Mouse (Mus musculus): ENCODE measurements around the gene Olfr965. TPM values are rescaled to one million over a fixed set of nuclear protein-coding genes. Genes with fewer than 3 reads are reported as not detected.
"Not testable (repeated sequence)": the region's sequence is repeated elsewhere in the genome, so short reads cannot be mapped to it uniquely, and the experiment has no call there.

Olfr965 gene
- not detected for total RNA-seq (2021)
- long read RNA-seq, experiment 1 = 0 reads
- long read RNA-seq, experiment 2 = 0 reads

GRCm38 (mm10) chr9:39711053-39711452, at the start of gene Olfr965:
Gene Olfr965, plus strand, starts transcription at chr9:39711353.
- DNase-seq = no peak
- intact Hi-C loops (cut with DNase I) = no loop called here

- no peak for DNase-seq
- intact Hi-C loops (cut with DNase I) = no loop called here
Measured at GRCm38 (mm10) chr9:39666905-39667304, 44.2 kb upstream of the Olfr965 start, which contains the start of gene Olfr963. Gene Olfr963, plus strand, starts transcription at chr9:39667205.

GRCm38 (mm10) chr9:39669723-39670122, 41.4 kb upstream of the Olfr965 start:
- intact Hi-C loops (cut with DNase I) = no loop called here

GRCm38 (mm10) chr9:39674820-39675219, 36.3 kb upstream of the Olfr965 start:
- intact Hi-C loops (cut with DNase I) = no loop called here
- no peak for DNase-seq

More at GRCm38 (mm10) chr9:39669723-39670122, 41.4 kb upstream of the Olfr965 start:
- no peak for DNase-seq

- intact Hi-C loops (cut with DNase I) = no loop called here
- DNase-seq = no peak
Measured at GRCm38 (mm10) chr9:39678557-39678956, 32.6 kb upstream of the Olfr965 start.

- intact Hi-C loops (cut with DNase I) = no loop called here
- no peak for DNase-seq
Measured at GRCm38 (mm10) chr9:39679280-39679679, 31.9 kb upstream of the Olfr965 start.

GRCm38 (mm10) chr9:39701123-39701522, 10.0 kb upstream of the Olfr965 start:
- intact Hi-C loops (cut with DNase I); DNase-seq: not testable (repeated sequence)

GRCm38 (mm10) chr9:39707017-39707416, 4.1 kb upstream of the Olfr965 start, which contains the start of gene Olfr149:
Gene Olfr149, minus strand, starts transcription at chr9:39707117.
- intact Hi-C loops (cut with DNase I) = no loop called here
- no peak for DNase-seq

GRCm38 (mm10) chr9:39708958-39709357, 2.2 kb upstream of the Olfr965 start:
- intact Hi-C loops (cut with DNase I) = no loop called here
- DNase-seq = no peak

- intact Hi-C loops (cut with DNase I) = no loop called here
- DNase-seq = no peak
Measured at GRCm38 (mm10) chr9:39730678-39731077, 19.5 kb downstream of the Olfr965 start, which contains the start of gene Olfr150. Gene Olfr150, plus strand, starts transcription at chr9:39730978.

GRCm38 (mm10) chr9:39740741-39741140, 29.6 kb downstream of the Olfr965 start:
- DNase-seq = no peak
- intact Hi-C loops (cut with DNase I) = no loop called here

- intact Hi-C loops (cut with DNase I) = no loop called here
- no peak for DNase-seq
Measured at GRCm38 (mm10) chr9:39745949-39746348, 34.8 kb downstream of the Olfr965 start, which contains the start of gene Olfr967. Gene Olfr967, plus strand, starts transcription at chr9:39746249.

GRCm38 (mm10) chr9:39746428-39746827, 35.3 kb downstream of the Olfr965 start:
- intact Hi-C loops (cut with DNase I) = no loop called here

More at GRCm38 (mm10) chr9:39746428-39746827, 35.3 kb downstream of the Olfr965 start:
- no peak for DNase-seq

Other genes starting within 250 kb of the Olfr965 start
- gene Olfr955, start 239.4 kb upstream of the Olfr965 start, total RNA-seq (2021) = not detected
- gene Olfr44, start 217.4 kb upstream of the Olfr965 start, total RNA-seq (2021) = not detected
- gene Olfr957, start 195.5 kb upstream of the Olfr965 start, total RNA-seq (2021) = not detected
- not detected for gene Olfr958, start 157.3 kb upstream of the Olfr965 start, total RNA-seq (2021)
- gene Olfr959, start 135.8 kb upstream of the Olfr965 start, total RNA-seq (2021) = not detected
- gene AW551984, start 107.0 kb upstream of the Olfr965 start, total RNA-seq (2021) = 1 to 10 TPM in 1 of 2 experiments, under 1 TPM in 1; 0.92 to 1.3 TPM
- not detected for gene Olfr148, start 100.7 kb upstream of the Olfr965 start, total RNA-seq (2021)
- gene Olfr960, start 90.0 kb upstream of the Olfr965 start, total RNA-seq (2021) = not detected
- gene Olfr961, start 66.3 kb upstream of the Olfr965 start, total RNA-seq (2021) = not detected
- not detected for gene Olfr963, start 44.1 kb upstream of the Olfr965 start, total RNA-seq (2021)
- gene Olfr149, start 4.2 kb upstream of the Olfr965 start, total RNA-seq (2021) = not detected
- not detected for gene Olfr150, start 19.6 kb downstream of the Olfr965 start, total RNA-seq (2021)
- gene Olfr967, start 34.9 kb downstream of the Olfr965 start, total RNA-seq (2021) = not detected
- gene Olfr968, start 71.9 kb downstream of the Olfr965 start, total RNA-seq (2021) = not detected
- gene Olfr969, start 79.6 kb downstream of the Olfr965 start, total RNA-seq (2021) = not detected
- gene Olfr970, start 97.5 kb downstream of the Olfr965 start, total RNA-seq (2021) = not detected
- not detected for gene Olfr971, start 125.5 kb downstream of the Olfr965 start, total RNA-seq (2021)
- not detected for gene Olfr972, start 155.1 kb downstream of the Olfr965 start, total RNA-seq (2021)
- not detected for gene Olfr229, start 196.0 kb downstream of the Olfr965 start, total RNA-seq (2021)
- gene Olfr974, start 226.1 kb downstream of the Olfr965 start, total RNA-seq (2021) = not detected
- gene Olfr975, start 240.7 kb downstream of the Olfr965 start, total RNA-seq (2021) = not detected
- not detected for gene Olfr976, start 249.8 kb downstream of the Olfr965 start, total RNA-seq (2021)

All from gastrocnemius, postnatal 36 days (tissue).